Mouse (Mus musculus): ENCODE data around the gene Shisal2a. TPM values are rescaled to one million over a fixed set of nuclear protein-coding genes. Genes with fewer than 3 reads are reported as not detected.

The Shisal2a gene
- polyA plus RNA-seq, 1 experiment from 2014 or later = 0.15 TPM

- no peak overlapping the region for H3K4me2 ChIP-seq (ENCODE audit: low read depth, low read length)
- no peaks in the 10 kb centered on the region for H3K9me3 ChIP-seq (replicated peaks; ENCODE audit: control insufficient read depth, low read length)
- no peak overlapping the region for H3K27ac ChIP-seq (ENCODE audit: low read length)
- H3K9ac ChIP-seq (ENCODE audit: low read depth, low read length) = no peak overlapping the region
- no peak for ATAC-seq (ENCODE audit: low read depth)
- 11% methylated on average over 8 of the region's 8 CpGs for WGBS (ENCODE audit: insufficient replicate concordance)
- no peaks in the 10 kb centered on the region for H3K27me3 ChIP-seq (ENCODE audit: control insufficient read depth, insufficient read depth, low read depth, low read length)
- H3K4me3 ChIP-seq (ENCODE audit: low read depth, low read length) = no peak overlapping the region
- no peaks in the 10 kb centered on the region for H3K36me3 ChIP-seq (ENCODE audit: control insufficient read depth, insufficient read depth)
- peaks cover 17% of the 10 kb centered on the region for H3K4me1 ChIP-seq (ENCODE audit: control insufficient read depth, low read depth, low read length)
These were observed 33.2 kb downstream of the Shisal2a start for GRCm38 (mm10) chr4:108349836-108350547.

GRCm38 (mm10) chr4:108349064-108349463 is 34.1 kb downstream of the Shisal2a start:
- ATAC-seq (ENCODE audit: low read depth) = peak; percentile 43
- H3K4me2 ChIP-seq (ENCODE audit: low read depth, low read length) = no peak overlapping the region
- no peaks in the 10 kb centered on the region for H3K9me3 ChIP-seq (replicated peaks; ENCODE audit: control insufficient read depth, low read length)
- 65% methylated on average over 3 of the region's 3 CpGs for WGBS (ENCODE audit: insufficient replicate concordance)
- no peaks in the 10 kb centered on the region for H3K36me3 ChIP-seq (ENCODE audit: control insufficient read depth, insufficient read depth)
- peaks cover 17% of the 10 kb centered on the region for H3K4me1 ChIP-seq (ENCODE audit: control insufficient read depth, low read depth, low read length)
- peak overlapping the region; percentile 65 for H3K27ac ChIP-seq (ENCODE audit: low read length)
- no peak overlapping the region for H3K9ac ChIP-seq (ENCODE audit: low read depth, low read length)
- no peak overlapping the region for H3K4me3 ChIP-seq (ENCODE audit: low read depth, low read length)
- H3K27me3 ChIP-seq (ENCODE audit: control insufficient read depth, insufficient read depth, low read depth, low read length) = no peaks in the 10 kb centered on the region

GRCm38 (mm10) chr4:108348256-108348875 is 34.8 kb downstream of the Shisal2a start:
- Histone ChIP-seq H3K4me1 (ENCODE audit: control insufficient read depth, low read depth, low read length) (peaks cover 17% of the 10 kb centered on the region), H3K36me3 (ENCODE audit: control insufficient read depth, insufficient read depth) (no peaks in the 10 kb centered on the region), H3K4me3 (ENCODE audit: low read depth, low read length) (no peak overlapping the region), H3K27ac (ENCODE audit: low read length) (peak overlapping the region; percentile 56; the same call in 1 of the 2 replicates), H3K4me2 (ENCODE audit: low read depth, low read length) (no peak overlapping the region), H3K9ac (ENCODE audit: low read depth, low read length) (no peak overlapping the region), H3K9me3 (replicated peaks; ENCODE audit: control insufficient read depth, low read length) (no peaks in the 10 kb centered on the region), H3K27me3 (ENCODE audit: control insufficient read depth, insufficient read depth, low read depth, low read length) (no peaks in the 10 kb centered on the region)
- peak; percentile 30 for ATAC-seq (ENCODE audit: low read depth)
- WGBS (ENCODE audit: insufficient replicate concordance) = 29% methylated on average over 5 of the region's 5 CpGs

- Histone ChIP-seq H3K27ac (ENCODE audit: low read length) (no peak overlapping the region), H3K4me2 (ENCODE audit: low read depth, low read length) (no peak overlapping the region), H3K4me1 (ENCODE audit: control insufficient read depth, low read depth, low read length) (peaks cover 17% of the 10 kb centered on the region), H3K9ac (ENCODE audit: low read depth, low read length) (no peak overlapping the region), H3K27me3 (ENCODE audit: control insufficient read depth, insufficient read depth, low read depth, low read length) (no peaks in the 10 kb centered on the region), H3K4me3 (ENCODE audit: low read depth, low read length) (no peak overlapping the region), H3K36me3 (ENCODE audit: control insufficient read depth, insufficient read depth) (no peaks in the 10 kb centered on the region), H3K9me3 (replicated peaks; ENCODE audit: control insufficient read depth, low read length) (no peaks in the 10 kb centered on the region)
- WGBS (ENCODE audit: insufficient replicate concordance) = 64% methylated on average over 5 of the region's 5 CpGs
- ATAC-seq (ENCODE audit: low read depth) = no peak
These were observed 36.0 kb downstream of the Shisal2a start for GRCm38 (mm10) chr4:108347111-108347510.

GRCm38 (mm10) chr4:108345826-108346225 is 37.3 kb downstream of the Shisal2a start:
- no peaks in the 10 kb centered on the region for H3K36me3 ChIP-seq (ENCODE audit: control insufficient read depth, insufficient read depth)
- H3K4me1 ChIP-seq (ENCODE audit: control insufficient read depth, low read depth, low read length) = peaks cover 14% of the 10 kb centered on the region
- no peak for ATAC-seq (ENCODE audit: low read depth)
- H3K4me2 ChIP-seq (ENCODE audit: low read depth, low read length) = no peak overlapping the region
- no peak overlapping the region for H3K4me3 ChIP-seq (ENCODE audit: low read depth, low read length)
- no peak overlapping the region for H3K27ac ChIP-seq (ENCODE audit: low read length)
- H3K9me3 ChIP-seq (replicated peaks; ENCODE audit: control insufficient read depth, low read length) = no peaks in the 10 kb centered on the region
- 60% methylated on average over 5 of the region's 5 CpGs for WGBS (ENCODE audit: insufficient replicate concordance)
- H3K9ac ChIP-seq (ENCODE audit: low read depth, low read length) = no peak overlapping the region
- H3K27me3 ChIP-seq (ENCODE audit: control insufficient read depth, insufficient read depth, low read depth, low read length) = no peaks in the 10 kb centered on the region

- Histone ChIP-seq H3K4me1 (ENCODE audit: control insufficient read depth, low read depth, low read length) (peaks cover 10% of the 10 kb centered on the region), H3K9me3 (replicated peaks; ENCODE audit: control insufficient read depth, low read length) (no peaks in the 10 kb centered on the region), H3K9ac (ENCODE audit: low read depth, low read length) (no peak overlapping the region), H3K4me3 (ENCODE audit: low read depth, low read length) (no peak overlapping the region), H3K27me3 (ENCODE audit: control insufficient read depth, insufficient read depth, low read depth, low read length) (no peaks in the 10 kb centered on the region), H3K36me3 (ENCODE audit: control insufficient read depth, insufficient read depth) (no peaks in the 10 kb centered on the region), H3K27ac (ENCODE audit: low read length) (no peak overlapping the region), H3K4me2 (ENCODE audit: low read depth, low read length) (no peak overlapping the region)
- 54% methylated on average over 7 of the region's 7 CpGs for WGBS (ENCODE audit: insufficient replicate concordance)
- ATAC-seq (ENCODE audit: low read depth) = no peak
These were observed 38.5 kb downstream of the Shisal2a start for GRCm38 (mm10) chr4:108344631-108345083.

GRCm38 (mm10) chr4:108339277-108339690 is 43.9 kb downstream of the Shisal2a start:
- WGBS (ENCODE audit: insufficient replicate concordance) = 22% methylated on average over 4 of the region's 4 CpGs
- H3K4me2 ChIP-seq (ENCODE audit: low read depth, low read length) = no peak overlapping the region
- H3K4me3 ChIP-seq (ENCODE audit: low read depth, low read length) = no peak overlapping the region
- H3K9ac ChIP-seq (ENCODE audit: low read depth, low read length) = no peak overlapping the region
- H3K36me3 ChIP-seq (ENCODE audit: control insufficient read depth, insufficient read depth) = 0 out of 2 replicates have a peak, but pooled peaks cover 4% of the 10 kb centered on the region
- peak; percentile 39; the same call in 1 of the 2 replicates for ATAC-seq (ENCODE audit: low read depth)
- H3K4me1 ChIP-seq (ENCODE audit: control insufficient read depth, low read depth, low read length) = peaks cover 3% of the 10 kb centered on the region
- no peaks in the 10 kb centered on the region for H3K9me3 ChIP-seq (replicated peaks; ENCODE audit: control insufficient read depth, low read length)
- H3K27me3 ChIP-seq (ENCODE audit: control insufficient read depth, insufficient read depth, low read depth, low read length) = no peaks in the 10 kb centered on the region
- no peak overlapping the region for H3K27ac ChIP-seq (ENCODE audit: low read length)

- no peak overlapping the region for H3K4me3 ChIP-seq (ENCODE audit: low read depth, low read length)
- no peak overlapping the region for H3K27ac ChIP-seq (ENCODE audit: low read length)
- WGBS (ENCODE audit: insufficient replicate concordance) = 66% methylated on average over 10 of the region's 10 CpGs
- H3K4me2 ChIP-seq (ENCODE audit: low read depth, low read length) = no peak overlapping the region
- no peak for ATAC-seq (ENCODE audit: low read depth)
- H3K4me1 ChIP-seq (ENCODE audit: control insufficient read depth, low read depth, low read length) = peaks cover 3% of the 10 kb centered on the region
- H3K36me3 ChIP-seq (ENCODE audit: control insufficient read depth, insufficient read depth) = 0 out of 2 replicates have a peak, but pooled peaks cover 4% of the 10 kb centered on the region
- no peaks in the 10 kb centered on the region for H3K27me3 ChIP-seq (ENCODE audit: control insufficient read depth, insufficient read depth, low read depth, low read length)
- H3K9ac ChIP-seq (ENCODE audit: low read depth, low read length) = no peak overlapping the region
- H3K9me3 ChIP-seq (replicated peaks; ENCODE audit: control insufficient read depth, low read length) = no peaks in the 10 kb centered on the region
These were observed 44.3 kb downstream of the Shisal2a start for GRCm38 (mm10) chr4:108338811-108339210.

GRCm38 (mm10) chr4:108338321-108338733 is 44.8 kb downstream of the Shisal2a start:
- Histone ChIP-seq H3K36me3 (ENCODE audit: control insufficient read depth, insufficient read depth) (0 out of 2 replicates have a peak, but pooled peaks cover 4% of the 10 kb centered on the region), H3K4me1 (ENCODE audit: control insufficient read depth, low read depth, low read length) (peaks cover 3% of the 10 kb centered on the region), H3K9me3 (replicated peaks; ENCODE audit: control insufficient read depth, low read length) (no peaks in the 10 kb centered on the region), H3K9ac (ENCODE audit: low read depth, low read length) (no peak overlapping the region), H3K4me2 (ENCODE audit: low read depth, low read length) (no peak overlapping the region), H3K27me3 (ENCODE audit: control insufficient read depth, insufficient read depth, low read depth, low read length) (no peaks in the 10 kb centered on the region), H3K27ac (ENCODE audit: low read length) (peak overlapping the region; percentile 36; the same call in 1 of the 2 replicates), H3K4me3 (ENCODE audit: low read depth, low read length) (no peak overlapping the region)
- WGBS (ENCODE audit: insufficient replicate concordance) = 58% methylated on average over 9 of the region's 9 CpGs
- peak; percentile 17; the same call in 1 of the 2 replicates for ATAC-seq (ENCODE audit: low read depth)

All from liver, embryonic 16.5 days (tissue).